Mouse (Mus musculus) CH12.LX (cell line): ENCODE measurements around the gene Foxk2. TPM values are rescaled to one million over a fixed set of nuclear protein-coding genes. Genes with fewer than 3 reads are reported as not detected.

Experiments used
- DNase-seq: peaks from one replicate; pipeline ENCODE4 v3.0.0-alpha.2; 2013; ENCODE audit errors: extremely low read depth
- H3K27ac ChIP-seq: 2 replicates; pipeline ENCODE4 v1.5.1; 2012; ENCODE audit warnings: low read depth, mild to moderate bottlenecking, control low read depth, moderate library complexity; ENCODE audit not compliant: insufficient read depth
- H3K27me3 ChIP-seq: replicated peaks from 2 replicates; pipeline ENCODE3; 2012; ENCODE audit warnings: inconsistent platforms
- H3K36me3 ChIP-seq, 2 experiments: replicated peaks in 1 of 2; 2 replicates each; pipeline versions ENCODE3 to v1.6.1; 2012; ENCODE audit warnings: inconsistent platforms in 1 of 2, low read length in 1 of 2, mild to moderate bottlenecking in 1 of 2, mixed read lengths in 1 of 2, moderate library complexity in 1 of 2; ENCODE audit not compliant: control insufficient read depth in 1 of 2, insufficient read depth in 1 of 2
- H3K4me1 ChIP-seq, 2 experiments: 2 replicates each; pipeline ENCODE4 v1.6.1; 2012; ENCODE audit warnings: inconsistent platforms in 1 of 2, moderate library complexity in 1 of 2; ENCODE audit not compliant: insufficient read depth in 2 of 2, control insufficient read depth in 1 of 2
- H3K4me2 ChIP-seq: 2 replicates; pipeline ENCODE4 v1.6.1; 2012; ENCODE audit warnings: low read depth, mild to moderate bottlenecking, control low read depth; ENCODE audit not compliant: poor library complexity, insufficient read depth, severe bottlenecking
- H3K4me3 ChIP-seq, 3 experiments: fragments of 150-350 bp in 1 of 3; sonication (generic) in 1 of 3; replicated peaks in 1 of 3; 2 replicates each; pipeline versions ENCODE3 to v1.5.1; 2011 to 2012; ENCODE audit warnings: low read depth in 2 of 3, low read length in 2 of 3, mild to moderate bottlenecking in 2 of 3, moderate library complexity in 2 of 3, control low read depth in 1 of 3, improper control_type of control experiment in 1 of 3, inconsistent platforms in 1 of 3, mixed read lengths in 1 of 3; ENCODE audit not compliant: poor library complexity in 1 of 3
- H3K79me2 ChIP-seq: replicated peaks from 2 replicates; pipeline ENCODE4 v1.6.1; 2012; ENCODE audit warnings: mild to moderate bottlenecking, moderate library complexity; ENCODE audit not compliant: control insufficient read depth, poor library complexity, insufficient read depth, severe bottlenecking; ENCODE audit errors: extremely low read depth
- H3K9ac ChIP-seq: 2 replicates; pipeline ENCODE4 v1.6.1; 2012; ENCODE audit warnings: low read depth, mild to moderate bottlenecking, control low read depth, moderate library complexity; ENCODE audit not compliant: insufficient read depth
- H3K9me3 ChIP-seq: replicated peaks from 2 replicates; pipeline ENCODE3; 2012; ENCODE audit warnings: low read length, inconsistent platforms, mixed read lengths
- CHD2 ChIP-seq: IDR thresholded peaks from 2 replicates; pipeline ENCODE4 v1.6.1; 2011; ENCODE audit warnings: low read length, improper control_type of control experiment
- ETS1 ChIP-seq: conservative IDR thresholded peaks from 2 replicates; pipeline ENCODE4 v1.6.1; 2012; ENCODE audit warnings: low read depth, mild to moderate bottlenecking, inconsistent platforms, low read length, improper control_type of control experiment, moderate library complexity
- GABPA ChIP-seq: IDR thresholded peaks from 2 replicates; pipeline ENCODE4 v1.6.1; 2012; ENCODE audit warnings: low read depth, low read length, improper control_type of control experiment, inconsistent platforms; ENCODE audit not compliant: insufficient replicate concordance
- IRF4 ChIP-seq: IDR thresholded peaks from 2 replicates; pipeline ENCODE4 v1.6.1; 2014; ENCODE audit warnings: low read depth, mild to moderate bottlenecking, inconsistent platforms, low read length, improper control_type of control experiment
- KAT2A ChIP-seq: IDR thresholded peaks from 2 replicates; pipeline ENCODE4 v1.6.1; 2012; ENCODE audit warnings: low read length, improper control_type of control experiment, inconsistent platforms; ENCODE audit not compliant: insufficient replicate concordance
- MEF2A ChIP-seq: IDR thresholded peaks from 2 replicates; pipeline ENCODE4 v1.6.1; 2014; ENCODE audit warnings: low read depth, mild to moderate bottlenecking, inconsistent platforms, low read length, improper control_type of control experiment, borderline replicate concordance
- MXI1 ChIP-seq: IDR thresholded peaks from 2 replicates; pipeline ENCODE4 v1.6.1; 2011; ENCODE audit warnings: mild to moderate bottlenecking, low read depth, low read length, improper control_type of control experiment
- MYC ChIP-seq: IDR thresholded peaks from 2 replicates; pipeline ENCODE4 v1.6.1; 2011; ENCODE audit warnings: low read depth, mild to moderate bottlenecking, improper control_type of control experiment, low read length
- NRF1 ChIP-seq: IDR thresholded peaks from 2 replicates; pipeline ENCODE4 v1.6.1; 2014; ENCODE audit warnings: low read depth, mild to moderate bottlenecking, inconsistent platforms, low read length, improper control_type of control experiment, moderate library complexity
- RCOR1 ChIP-seq: conservative IDR thresholded peaks from 2 replicates; pipeline ENCODE4 v1.6.1; 2012; ENCODE audit warnings: low read depth, mild to moderate bottlenecking, inconsistent platforms, low read length, improper control_type of control experiment
- SIN3A ChIP-seq: IDR thresholded peaks from 2 replicates; pipeline ENCODE4 v1.6.1; 2012; ENCODE audit warnings: low read length, improper control_type of control experiment, inconsistent platforms
- SMC3 ChIP-seq: IDR thresholded peaks from 2 replicates; pipeline ENCODE4 v1.6.1; 2011; ENCODE audit warnings: low read depth, low read length, improper control_type of control experiment
- TCF12 ChIP-seq: IDR thresholded peaks from 2 replicates; pipeline ENCODE4 v1.6.1; 2014; ENCODE audit warnings: low read depth, mild to moderate bottlenecking, inconsistent platforms, low read length, improper control_type of control experiment
- UBTF ChIP-seq: IDR thresholded peaks from 2 replicates; pipeline ENCODE4 v1.6.1; 2012; ENCODE audit warnings: low read depth, mild to moderate bottlenecking, inconsistent platforms, low read length, improper control_type of control experiment, moderate library complexity
- USF2 ChIP-seq: conservative IDR thresholded peaks from 2 replicates; pipeline ENCODE4 v1.6.1; 2011; ENCODE audit warnings: low read depth, low read length, improper control_type of control experiment
- ZC3H11A ChIP-seq: IDR thresholded peaks from 2 replicates; pipeline ENCODE4 v1.6.1; 2012; ENCODE audit warnings: low read depth, mild to moderate bottlenecking, inconsistent platforms, low read length, improper control_type of control experiment
- ZKSCAN1 ChIP-seq: IDR thresholded peaks from 2 replicates; pipeline ENCODE4 v1.6.1; 2012; ENCODE audit warnings: low read depth, inconsistent platforms, low read length, improper control_type of control experiment, borderline replicate concordance
- ZMIZ1 ChIP-seq: IDR thresholded peaks from 2 replicates; pipeline ENCODE4 v1.6.1; 2012; ENCODE audit warnings: low read depth, mild to moderate bottlenecking, inconsistent platforms, low read length, improper control_type of control experiment
- dilution Hi-C: fragments of 300-500 bp; cut with MboI; formaldehyde crosslinking; loops from 2 replicates; pipeline ENCODE4 v1.14.3; 2020; ENCODE audit warnings: low sequenced_read_pairs; ENCODE audit not compliant: extremely low pct_unique_long_range_greater_than_20kb, extremely low pct_ligation_motif_present
- in situ Hi-C: fragments of 300-500 bp; cut with MboI; formaldehyde crosslinking; loops from 3 replicates; pipeline ENCODE4 v1.14.3; 2019; ENCODE audit warnings: low sequenced_read_pairs, low pct_ligation_motif_present, low pct_unique_long_range_greater_than_20kb, mixed read lengths
- polyA plus RNA-seq: library from polyadenylated mRNA; unstranded; fragments of >175 nt; gene quantifications from 2 replicates; pipeline ENCODE4 v1.2.1, GENCODE M21; 2012; ENCODE audit warnings: low read depth; ENCODE audit not compliant: insufficient read length
- total RNA-seq, 2 experiments: library from RNA; depleted of rRNA; stranded (reverse); fragments of 300-350 nt in 1 of 2; fragments of >200 nt in 1 of 2; gene quantifications; 2 replicates each; pipeline ENCODE4 v1.2.3; 2012 to 2014

Gene Foxk2
- total and polyA plus RNA-seq, 3 experiments, result 26.9 to 44.3 (median 41.2) TPM

DNA sequence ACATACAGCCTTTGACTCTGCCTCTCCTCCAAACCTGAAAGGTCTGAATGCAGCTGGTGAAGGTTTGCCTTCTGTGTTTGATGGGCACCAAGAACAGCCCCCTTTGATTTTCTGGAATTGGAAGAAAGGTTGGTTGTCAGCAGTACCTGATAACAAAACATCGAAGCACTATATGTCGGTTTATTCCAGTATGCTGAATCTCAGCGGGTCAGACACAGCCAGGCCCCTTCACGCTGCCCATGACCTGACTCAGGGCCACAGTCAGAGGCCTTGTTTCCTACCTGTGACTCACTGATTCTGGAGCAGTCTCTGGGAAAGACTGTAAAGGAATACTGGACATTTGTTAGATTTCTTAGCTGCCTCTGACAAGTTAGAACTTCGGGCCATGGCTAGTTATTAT lies 35.0 kb downstream of the Foxk2 start:
- H3K27me3 ChIP-seq, result no peaks in the 10 kb centered on the region
- H3K79me2 ChIP-seq, result no peaks in the 10 kb centered on the region
- H3K4me3 ChIP-seq, result no peak overlapping the region
- H3K4me2 ChIP-seq, result no peak overlapping the region
- DNase-seq, result no peak
- H3K27ac ChIP-seq, result no peak overlapping the region
- dilution Hi-C loops, result no loop called here
- H3K36me3 ChIP-seq, result peaks cover 60 to 92% of the 10 kb centered on the region in 2 experiments
- no peaks in the 10 kb centered on the region for H3K4me1 ChIP-seq
- in situ Hi-C loops, result no loop called here
- H3K9ac ChIP-seq, result no peak overlapping the region
- H3K9me3 ChIP-seq, result no peaks in the 10 kb centered on the region
- TF ChIP-seq TCF12, result no peak
- TF ChIP-seq IRF4, result no peak
- no peak for TF ChIP-seq ZKSCAN1
- TF ChIP-seq GABPA, result no peak
- no peak for TF ChIP-seq MXI1
- TF ChIP-seq ETS1, result no peak
- TF ChIP-seq CHD2, result no peak
- TF ChIP-seq ZMIZ1, result no peak
- TF ChIP-seq ZC3H11A, result no peak
- no peak for TF ChIP-seq SMC3
- no peak for TF ChIP-seq USF2
- no peak for TF ChIP-seq MEF2A
- no peak for TF ChIP-seq MYC
- no peak for TF ChIP-seq NRF1
- TF ChIP-seq SIN3A, result no peak
- TF ChIP-seq KAT2A, result no peak
- TF ChIP-seq UBTF, result no peak

DNA sequence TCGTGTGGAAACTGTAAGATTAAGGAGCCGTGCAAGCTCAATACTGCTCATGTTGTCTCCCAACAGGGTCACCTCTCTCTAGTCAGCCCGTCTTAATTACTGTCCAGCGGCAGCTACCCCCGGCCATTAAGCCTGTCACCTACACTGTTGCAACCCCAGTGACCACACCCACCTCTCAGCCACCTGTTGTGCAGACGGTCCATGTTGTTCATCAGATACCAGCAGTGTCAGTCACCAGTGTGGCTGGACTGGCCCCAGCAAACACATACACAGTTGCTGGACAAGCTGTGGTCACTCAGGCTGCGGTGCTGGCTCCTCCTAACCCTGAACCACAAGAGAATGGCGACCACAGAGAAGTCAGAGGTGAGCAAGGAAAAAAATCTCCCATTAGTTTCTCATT lies 38.7 kb downstream of the Foxk2 start:
- Histone ChIP-seq H3K79me2 (no peaks in the 10 kb centered on the region), H3K4me2 (no peak overlapping the region), H3K36me3 (peaks cover 63 to 92% of the 10 kb centered on the region in 2 experiments), H3K27me3 (no peaks in the 10 kb centered on the region), H3K9ac (no peak overlapping the region), H3K9me3 (no peaks in the 10 kb centered on the region), H3K27ac (no peak overlapping the region), H3K4me3 (no peak overlapping the region), H3K4me1 (no peaks in the 10 kb centered on the region)
- DNase-seq, result no peak
- in situ Hi-C loops (no loop called here), dilution Hi-C loops (no loop called here)
- TF ChIP-seq ZMIZ1 (no peak), UBTF (no peak), RCOR1 (no peak)
- TF ChIP-seq, all 38 proteins: peak for 0
